Mouse (Mus musculus) C2C12 (cell line): ENCODE data around the gene Epha10.

Source experiments
- CTCF ChIP-seq: IDR thresholded peaks from one replicate; pipeline ENCODE4 v1.5.1; 2011; ENCODE audit not compliant: control insufficient read depth, insufficient read depth, insufficient read length
- MYOG ChIP-seq: IDR thresholded peaks from one replicate; pipeline ENCODE4 v1.6.1; 2011; ENCODE audit not compliant: control insufficient read depth, insufficient read length; ENCODE audit errors: extremely low read depth
- USF1 ChIP-seq: IDR thresholded peaks from one replicate; pipeline ENCODE4 v1.6.1; 2011; ENCODE audit warnings: low read depth, mild to moderate bottlenecking, control low read depth, moderate library complexity

DNA sequence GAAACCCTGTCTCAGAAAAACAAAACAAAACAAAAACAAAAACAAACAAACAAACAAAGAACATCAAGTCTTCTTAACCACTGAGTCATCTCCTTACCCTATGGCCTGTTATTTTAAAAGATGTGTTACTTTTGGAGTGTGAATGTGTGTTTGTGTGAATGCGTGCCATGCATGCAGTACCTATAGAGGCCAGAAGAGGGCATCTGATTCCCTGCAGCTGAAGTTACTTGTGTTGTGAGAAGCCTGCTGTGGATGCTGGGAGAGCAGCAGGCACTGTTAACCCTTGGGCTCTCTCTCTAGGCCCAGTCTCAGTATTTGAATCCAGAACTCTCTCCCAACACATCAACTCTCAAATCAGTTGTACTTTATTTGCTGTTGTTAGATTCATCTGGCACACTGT, 8.0 kb upstream of the Epha10 start:
- no peak for TF ChIP-seq CTCF
- no peak for TF ChIP-seq MYOG
- TF ChIP-seq USF1 = no peak
